In the genomic region with DNA sequence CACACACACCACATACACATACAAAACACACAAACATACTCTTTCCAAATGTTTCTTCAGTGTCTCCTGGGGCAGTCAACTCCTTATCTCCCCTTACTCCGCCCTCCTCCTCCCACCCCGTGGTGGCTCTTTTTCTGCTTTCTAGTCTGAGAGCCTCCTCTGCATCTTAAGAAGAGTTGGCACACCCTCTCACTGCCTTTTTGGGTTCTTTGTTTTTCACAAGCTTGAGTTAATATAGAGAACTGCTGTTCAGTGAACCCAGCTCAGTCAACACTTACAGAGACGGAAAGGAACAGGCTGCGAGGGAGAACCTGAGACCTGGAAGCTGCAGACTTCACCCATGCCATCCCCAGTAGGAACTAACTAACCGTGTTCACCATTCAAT, we compare ENCODE assay signal across 17 mouse cellular contexts. TPM values are rescaled to one million over a fixed set of nuclear protein-coding genes. Genes with fewer than 3 reads are reported as not detected.
A peak's percentile ranks its signal among the peaks of the same experiment; 100 is the strongest.
DNase-seq lines count a peak whose midpoint lies in the region; TF ChIP-seq lines count a peak whose summit lies in the region.
"Had no signal": no experiment of that assay in that cellular context is flagged by ENCODE, and none has a peak within 500 bp of the region (broad histone marks: within the 10 kb centered on the region; RNA-seq: fewer than 3 reads in every experiment).

No protein-coding gene starts in this region.

- no peak for TF ChIP-seq POLR2A in brain, embryonic 14.5 days (IDR thresholded peaks at IDR 0.05; ENCODE audit: borderline replicate concordance, extremely low read depth, insufficient read depth, insufficient read length, poor library complexity, severe bottlenecking)

- peak; percentile 46 to 62 for DNase-seq in left cerebral cortex, postnatal 14 days (ENCODE audit: low spot score in 2 of 2)
- DNase-seq in left cerebral cortex, postnatal 4 days: no peak
- DNase-seq in thymus, postnatal 14 days: peak; percentile 59
- DNase-seq in thymus, postnatal 10 days (ENCODE audit: low spot score in 2 of 2): no peak
- peak; percentile 40 for DNase-seq in brain, embryonic 14.5 days (ENCODE audit: low read depth)
- DNase-seq in ovary, postnatal 14 days (ENCODE audit: low spot score): no peak
- no peak for DNase-seq in kidney, postnatal 14 days
- no peak for DNase-seq in embryo, embryonic 11 days
- DNase-seq: cerebellum, adult 11 months; cerebellum, postnatal 14 days; gastrocnemius, adult 2 months; heart, adult 11 months; heart, postnatal 4 days; kidney, adult 8-10 months; kidney, postnatal 4 days; lung, adult 2 months had no signal

- intact Hi-C loops in left cerebral cortex, postnatal 14 days (cut with DNase I): no loop called here
- intact Hi-C loops in left cerebral cortex, postnatal 4 days (cut with DNase I): no loop called here

- no peak for TF ChIP-seq CTCF in brain, embryonic 14.5 days (IDR thresholded peaks at IDR 0.05; ENCODE audit: borderline replicate concordance, extremely low read depth, insufficient read depth, insufficient read length)

RNA-seq across cellular contexts. Expression of a gene that starts 45.9 kb away (rescaled TPM):
- 10 to 100 TPM; 40.0 to 43.9 TPM for total RNA-seq in left cerebral cortex, postnatal 14 days (2021)
- total RNA-seq in left cerebral cortex, postnatal 4 days (2021): 10 to 100 TPM; 82.8 to 83.3 TPM
- 41.9 and 64.4 TPM in 2 replicates for polyA plus RNA-seq in brain, embryonic 14.5 days (2012; rRNA removed)
- polyA plus RNA-seq: G1E had no signal

Comparison
In these comparisons a context has a peak if more than half of its experiments do, and no peak if none do; other contexts are left out.
1. DNase-seq: peak in left cerebral cortex, postnatal 14 days (2 of 2), thymus, postnatal 14 days (single experiment) and brain, embryonic 14.5 days (single experiment); none in left cerebral cortex, postnatal 4 days (single experiment), thymus, postnatal 10 days (0 of 2), ovary, postnatal 14 days (single experiment), kidney, postnatal 14 days (single experiment) and embryo, embryonic 11 days (single experiment).